Mouse (Mus musculus) small intestine, adult 2 months (tissue): ENCODE measurements around the gene Tecpr2. TPM values are rescaled to one million over a fixed set of nuclear protein-coding genes. Genes with fewer than 3 reads are reported as not detected.

Experiments used
- H3K27ac ChIP-seq: fragments of 200-500 bp; 2 replicates; pipeline ENCODE4 v1.5.1; 2012; ENCODE audit warnings: low read depth, low read length, control low read depth, inconsistent platforms; ENCODE audit not compliant: insufficient read depth
- H3K27me3 ChIP-seq: fragments of 200-500 bp; 2 replicates; pipeline ENCODE4 v1.6.1; 2012; ENCODE audit warnings: mild to moderate bottlenecking, moderate library complexity, low read length, inconsistent platforms; ENCODE audit not compliant: control insufficient read depth, insufficient read depth
- H3K36me3 ChIP-seq: fragments of 200-500 bp; 2 replicates; pipeline ENCODE4 v1.6.1; 2012; ENCODE audit warnings: mild to moderate bottlenecking, low read length, control low read depth, inconsistent platforms; ENCODE audit not compliant: control insufficient read depth, insufficient read depth
- H3K4me1 ChIP-seq: fragments of 200-500 bp; 2 replicates; pipeline ENCODE4 v1.6.1; 2012; ENCODE audit warnings: low read length, inconsistent platforms, mixed read lengths; ENCODE audit not compliant: control insufficient read depth, insufficient read depth, insufficient read length
- H3K4me3 ChIP-seq: fragments of 200-500 bp; 2 replicates; pipeline ENCODE4 v1.5.1; 2012; ENCODE audit warnings: low read depth, mild to moderate bottlenecking, control low read depth, inconsistent platforms, low read length, moderate library complexity
- CTCF ChIP-seq: fragments of 200-500 bp; IDR thresholded peaks from 2 replicates; pipeline ENCODE4 v1.5.1; 2012; ENCODE audit warnings: low read depth, mild to moderate bottlenecking, control low read depth, inconsistent platforms, low read length, moderate library complexity, mixed read lengths; ENCODE audit not compliant: insufficient replicate concordance, insufficient read length; ENCODE audit errors: extremely low read depth
- POLR2A ChIP-seq: fragments of 200-500 bp; IDR thresholded peaks from 2 replicates; pipeline ENCODE4 v1.6.1; 2012; ENCODE audit warnings: low read depth, mild to moderate bottlenecking, control low read depth, inconsistent platforms, low read length, moderate library complexity
- WGBS: fragments of 180-500 bp; shearing (Covaris S2); methylation state at CpG from one replicate; pipeline ENCODE4 v1.1.7; 2018; 5-methylcytosine and 5-hydroxymethylcytosine counted together
- polyA plus RNA-seq: library from polyadenylated mRNA; depleted of rRNA; stranded (reverse); fragments of >200 nt; gene quantifications from 2 replicates; pipeline ENCODE4 v1.2.3, GENCODE M21; 2012

The Tecpr2 gene
- polyA plus RNA-seq, 1 experiment: 2.2 TPM

- Histone ChIP-seq H3K27ac (peak overlapping the region; percentile 70), H3K36me3 (no peaks in the 10 kb centered on the region), H3K4me1 (no peaks in the 10 kb centered on the region), H3K4me3 (peak overlapping the region; percentile 74), H3K27me3 (no peaks in the 10 kb centered on the region)
- no peak for TF ChIP-seq CTCF
- 0 out of 2 replicates have a peak, but pooled peaks have one; percentile 30 for TF ChIP-seq POLR2A
- WGBS: under 1% methylated on average over 36 of the region's 36 CpGs
These were observed 43.8 kb upstream of the Tecpr2 start for GRCm38 (mm10) chr12:110845131-110845880.

- no peaks in the 10 kb centered on the region for H3K27me3 ChIP-seq
- H3K4me3 ChIP-seq: no peak overlapping the region
- 75% methylated on average over 6 of the region's 6 CpGs for WGBS
- no peaks in the 10 kb centered on the region for H3K36me3 ChIP-seq
- TF ChIP-seq POLR2A: no peak
- TF ChIP-seq CTCF: no peak
- peaks cover 4% of the 10 kb centered on the region for H3K4me1 ChIP-seq
- no peak overlapping the region for H3K27ac ChIP-seq
These were observed 42.8 kb upstream of the Tecpr2 start for GRCm38 (mm10) chr12:110846191-110846765.

GRCm38 (mm10) chr12:110850010-110850928 is 38.8 kb upstream of the Tecpr2 start, which contains the start of gene Zfp839:
Gene Zfp839 (plus strand): TSS chr12:110850253.
- no peaks in the 10 kb centered on the region for H3K27me3 ChIP-seq
- TF ChIP-seq CTCF (no peak), POLR2A (peak; percentile 57; the same call in 1 of the 2 replicates)
- H3K36me3 ChIP-seq: peaks cover 3% of the 10 kb centered on the region; the same call in 1 of the 2 replicates
- under 1% methylated on average over 89 of the region's 89 CpGs for WGBS
- H3K4me3 ChIP-seq: peak within 1 kb of the TSS; percentile 85
- H3K27ac ChIP-seq: 0 out of 2 replicates have a peak within 1 kb of the TSS, but pooled peaks have one; percentile 9
- H3K4me1 ChIP-seq: peaks cover 8% of the 10 kb centered on the region

GRCm38 (mm10) chr12:110850929-110851256 is 38.2 kb upstream of the Tecpr2 start:
- H3K4me1 ChIP-seq: peaks cover 8% of the 10 kb centered on the region
- H3K36me3 ChIP-seq: peaks cover 7% of the 10 kb centered on the region; the same call in 1 of the 2 replicates
- H3K4me3 ChIP-seq: peak overlapping the region; percentile 85
- H3K27me3 ChIP-seq: no peaks in the 10 kb centered on the region
- TF ChIP-seq POLR2A (no peak), CTCF (no peak)
- WGBS: 7% methylated on average over 9 of the region's 9 CpGs
- no peak overlapping the region for H3K27ac ChIP-seq

- peak overlapping the region; percentile 14; the same call in 1 of the 2 replicates for H3K4me3 ChIP-seq
- H3K4me1 ChIP-seq: peaks cover 8% of the 10 kb centered on the region
- no peak for TF ChIP-seq POLR2A
- H3K27me3 ChIP-seq: no peaks in the 10 kb centered on the region
- peaks cover 7% of the 10 kb centered on the region; the same call in 1 of the 2 replicates for H3K36me3 ChIP-seq
- WGBS: 62% methylated on average over 12 of the region's 12 CpGs
- no peak overlapping the region for H3K27ac ChIP-seq
These were observed 37.6 kb upstream of the Tecpr2 start for GRCm38 (mm10) chr12:110851414-110851813.

GRCm38 (mm10) chr12:110851923-110852322 is 37.1 kb upstream of the Tecpr2 start:
- Histone ChIP-seq H3K4me1 (peaks cover 8% of the 10 kb centered on the region), H3K27ac (no peak overlapping the region), H3K36me3 (peaks cover 7% of the 10 kb centered on the region; the same call in 1 of the 2 replicates), H3K27me3 (no peaks in the 10 kb centered on the region), H3K4me3 (no peak overlapping the region)
- 61% methylated on average over 1 of the region's 1 CpGs for WGBS
- TF ChIP-seq POLR2A (no peak), CTCF (no peak)
